Mouse (Mus musculus) bone marrow, adult 2 months (tissue): ENCODE results near the gene Gzf1.

Experiments used
- CTCF ChIP-seq: fragments of 200-500 bp; IDR thresholded peaks from 2 replicates; pipeline ENCODE4 v1.5.1; 2011; ENCODE audit warnings: low read length, control low read depth; ENCODE audit not compliant: control insufficient read depth, insufficient read depth
- POLR2A ChIP-seq: fragments of 200-500 bp; IDR thresholded peaks from 2 replicates; pipeline ENCODE4 v1.6.1; 2011; ENCODE audit warnings: low read depth, mild to moderate bottlenecking, control low read depth, low read length, borderline replicate concordance; ENCODE audit not compliant: control insufficient read depth

DNA sequence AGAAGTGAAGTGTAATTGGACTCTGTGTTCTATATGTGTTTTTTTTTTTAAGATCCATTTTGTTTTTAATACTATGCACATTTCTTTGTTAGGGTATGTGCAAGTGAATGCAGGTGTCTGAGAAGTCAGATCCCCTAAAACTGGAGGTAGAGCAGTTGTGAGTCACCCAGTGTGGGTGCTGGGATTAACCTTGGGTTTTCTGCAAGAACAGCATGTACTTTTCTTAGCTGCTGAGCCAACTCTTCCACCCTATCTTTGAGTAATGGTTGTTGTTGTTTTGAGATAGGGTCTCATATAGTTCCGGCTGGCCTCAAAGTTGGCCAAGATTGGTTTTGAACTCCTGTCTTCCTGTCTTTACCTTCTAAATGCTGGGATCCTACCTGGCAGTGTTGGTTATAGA is 2.2 kb downstream of the Gzf1 start:
- TF ChIP-seq POLR2A (no peak), CTCF (no peak)
